Mouse (Mus musculus) heart, postnatal 0 days (tissue): ENCODE results near the gene Calhm5.

ENCODE experiments used
- CTCF ChIP-seq: IDR thresholded peaks from 2 replicates; pipeline ENCODE4 v1.5.1; 2016; ENCODE audit warnings: antibody characterized with exemption, control low read depth, low read depth
- EP300 ChIP-seq: IDR thresholded peaks from 2 replicates; pipeline ENCODE4 v1.6.1; 2016; ENCODE audit warnings: antibody characterized with exemption, low read depth

DNA sequence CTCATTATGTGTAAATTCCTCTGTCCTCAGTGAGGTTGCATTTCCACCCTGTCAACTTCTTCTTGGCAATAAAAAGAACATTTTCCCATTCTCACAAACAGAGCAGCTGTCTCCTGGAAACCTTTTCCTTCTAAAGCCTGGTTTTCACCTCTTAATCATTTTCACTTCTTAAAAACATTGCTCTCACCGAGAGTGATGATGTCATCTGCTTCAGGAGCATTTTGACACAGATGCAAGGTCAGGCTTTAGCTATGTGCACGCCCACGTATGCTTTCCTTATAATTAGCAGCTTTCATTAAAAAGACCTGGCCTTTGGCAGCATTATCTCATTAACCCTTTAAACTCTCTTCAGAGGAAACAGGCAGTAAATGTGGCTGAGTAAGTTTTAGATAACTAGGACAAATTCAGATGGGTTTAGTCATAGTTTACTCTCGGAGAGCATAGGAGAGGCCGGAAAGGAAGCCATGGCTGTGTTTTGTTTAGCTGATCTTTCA, 25.3 kb downstream of the Calhm5 start:
- TF ChIP-seq CTCF, result no peak
- TF ChIP-seq EP300, result no peak
